Mouse (Mus musculus) splenic B cell, adult 2 months (primary cell): ENCODE measurements around the gene Slc30a10.

ENCODE experiments used
- DNase-seq: peaks from one replicate; pipeline ENCODE4 v3.0.0-alpha.2; 2011; ENCODE audit warnings: low read depth, low spot score
- H3K27me3 ChIP-seq: 2 replicates; pipeline ENCODE4 v1.6.1; 2012; ENCODE audit warnings: mild to moderate bottlenecking, low read length, moderate library complexity, mixed read lengths; ENCODE audit not compliant: control insufficient read depth, poor library complexity, insufficient read depth, severe bottlenecking
- H3K36me3 ChIP-seq: 2 replicates; pipeline ENCODE4 v1.6.1; 2012; ENCODE audit warnings: mild to moderate bottlenecking, low read length, moderate library complexity, mixed read lengths; ENCODE audit not compliant: control insufficient read depth, poor library complexity, insufficient read depth, severe bottlenecking

The Slc30a10 gene

GRCm38 (mm10) chr1:185454575-185454954 lies at the start of gene Slc30a10:
Gene Slc30a10 (plus strand): TSS chr1:185454848.
- Histone ChIP-seq H3K36me3 (no peaks in the 10 kb centered on the region), H3K27me3 (no peaks in the 10 kb centered on the region)
- no peak for DNase-seq

DNA sequence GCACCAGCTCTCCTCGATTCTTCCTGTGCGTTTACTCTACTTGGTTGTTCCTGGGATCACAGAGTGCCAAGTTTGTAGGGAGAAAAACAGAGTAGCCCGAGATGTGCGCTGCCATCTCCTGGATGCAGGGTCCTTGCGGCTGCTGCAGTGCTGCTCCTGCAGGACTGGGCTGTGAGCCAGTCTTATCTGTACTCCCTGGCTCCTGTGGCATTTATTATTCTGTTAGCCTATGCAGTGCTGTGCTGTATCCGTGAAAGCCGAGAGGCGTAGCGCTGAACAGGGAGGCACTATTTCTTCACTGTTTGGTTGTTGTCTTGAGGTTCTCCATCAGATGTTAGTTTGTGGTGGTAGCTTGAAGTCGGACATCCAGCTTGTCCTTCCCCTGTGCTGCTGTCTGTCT lies 48.7 kb upstream of the Slc30a10 start:
- Histone ChIP-seq H3K27me3 (no peaks in the 10 kb centered on the region), H3K36me3 (peaks cover 11% of the 10 kb centered on the region)
- no peak for DNase-seq

- no peaks in the 10 kb centered on the region for H3K27me3 ChIP-seq
- H3K36me3 ChIP-seq: peaks cover 14% of the 10 kb centered on the region
- no peak for DNase-seq
Measured at GRCm38 (mm10) chr1:185409831-185410230, 44.8 kb upstream of the Slc30a10 start.

GRCm38 (mm10) chr1:185418011-185418410 lies 36.6 kb upstream of the Slc30a10 start:
- DNase-seq: no peak
- no peaks in the 10 kb centered on the region for H3K27me3 ChIP-seq
- H3K36me3 ChIP-seq: peaks cover 18% of the 10 kb centered on the region

- Histone ChIP-seq H3K36me3 (peaks cover 13% of the 10 kb centered on the region), H3K27me3 (no peaks in the 10 kb centered on the region)
- DNase-seq: no peak
Measured at GRCm38 (mm10) chr1:185419805-185420204, 34.8 kb upstream of the Slc30a10 start.

DNA sequence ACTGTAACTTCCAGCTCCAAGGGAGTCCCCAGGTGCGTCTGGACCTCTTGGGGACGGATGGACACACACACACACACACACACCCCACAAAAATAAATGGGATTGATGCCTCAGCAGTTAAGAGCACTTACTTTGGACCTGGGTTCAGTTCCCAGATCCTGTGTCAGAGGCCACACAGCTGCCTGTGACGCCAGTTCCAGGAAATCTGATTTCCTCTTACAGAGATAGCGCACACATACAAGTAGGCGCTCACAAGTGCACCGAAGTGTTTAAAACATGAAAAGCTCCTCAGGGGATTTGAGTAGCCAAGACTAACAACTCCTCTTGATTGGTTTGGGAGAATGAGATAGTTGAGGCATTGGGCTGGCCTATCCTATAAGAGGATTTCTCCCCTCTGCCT lies 33.9 kb upstream of the Slc30a10 start:
- DNase-seq: no peak
- Histone ChIP-seq H3K36me3 (peaks cover 13% of the 10 kb centered on the region), H3K27me3 (no peaks in the 10 kb centered on the region)

DNA sequence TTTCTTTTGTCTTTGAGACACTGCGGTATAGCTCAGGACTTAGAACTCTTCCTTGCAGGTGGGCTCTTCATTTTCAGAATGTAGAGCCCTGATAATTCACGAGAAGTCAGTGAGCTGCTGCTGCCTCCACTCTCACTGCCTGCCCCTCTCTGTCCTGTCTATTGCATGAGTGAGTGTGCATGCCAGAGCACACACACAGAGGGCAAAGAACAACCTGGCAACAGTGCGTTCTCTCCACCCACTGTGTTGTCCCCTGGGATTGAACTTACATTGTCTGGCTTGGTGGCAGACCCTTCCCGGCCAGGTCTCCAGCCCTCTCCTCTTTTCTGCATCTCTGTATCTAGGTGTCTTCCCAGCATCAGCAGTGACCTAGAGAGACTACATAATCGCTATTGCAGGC lies 28.1 kb upstream of the Slc30a10 start:
- H3K27me3 ChIP-seq: no peaks in the 10 kb centered on the region
- H3K36me3 ChIP-seq: peaks cover 8% of the 10 kb centered on the region; the same call in 1 of the 2 replicates
- no peak for DNase-seq

DNA sequence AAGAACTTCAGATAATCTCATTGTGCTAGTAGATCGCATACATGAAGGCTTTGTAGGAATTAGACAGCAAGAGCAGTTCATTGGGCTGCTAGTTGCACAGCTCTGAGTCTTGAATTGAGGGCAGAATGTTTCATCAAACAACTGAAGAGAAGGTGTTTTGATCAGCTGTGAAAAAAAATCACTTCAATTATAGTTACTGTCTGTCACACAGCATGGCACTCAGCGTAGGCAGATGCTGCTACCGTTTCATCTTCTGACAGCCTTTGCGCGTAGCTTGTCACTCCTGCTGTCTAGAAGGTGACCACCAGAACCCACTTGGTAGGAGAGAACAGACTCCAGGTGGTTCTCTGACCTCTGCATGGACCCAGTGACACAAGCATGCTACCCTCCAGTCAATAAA lies 24.2 kb upstream of the Slc30a10 start:
- DNase-seq: no peak
- no peaks in the 10 kb centered on the region for H3K27me3 ChIP-seq
- H3K36me3 ChIP-seq: peaks cover 6% of the 10 kb centered on the region; the same call in 1 of the 2 replicates

DNA sequence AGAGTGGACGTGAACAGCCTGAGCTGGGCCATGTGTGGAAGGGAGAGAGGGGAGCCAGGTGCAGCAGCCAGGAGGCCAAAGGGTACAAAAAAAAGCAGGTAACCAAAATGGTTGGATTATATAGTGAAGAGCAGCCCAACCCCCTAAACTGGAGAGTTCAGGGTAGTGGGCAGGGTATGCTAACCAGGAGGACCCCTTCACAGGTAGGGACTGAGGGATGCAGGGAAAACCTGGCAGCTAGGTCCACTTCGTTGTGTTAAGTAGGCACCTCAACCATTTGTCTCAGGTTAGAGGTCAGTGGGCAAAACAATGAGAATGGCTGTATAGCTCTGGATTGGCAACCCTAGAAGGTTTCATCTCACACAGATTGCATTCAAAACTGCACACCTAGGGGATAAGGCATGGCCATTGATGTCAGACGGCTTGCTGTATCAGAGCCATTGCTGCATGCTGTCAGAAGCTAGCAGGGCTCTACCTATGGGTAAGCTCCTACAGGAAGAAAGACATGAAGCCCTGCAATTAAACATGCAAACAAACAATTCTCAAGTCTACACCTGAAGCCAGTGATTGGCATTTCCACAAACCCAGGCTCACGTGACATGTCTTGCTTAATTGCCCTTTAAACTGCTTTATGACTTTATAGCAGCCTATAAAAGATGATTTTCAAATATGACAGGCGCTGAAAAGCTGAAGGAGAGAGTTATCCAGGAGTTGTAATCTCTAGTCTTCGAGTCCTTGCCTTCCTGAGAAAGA lies 23.2 kb upstream of the Slc30a10 start:
- H3K27me3 ChIP-seq: no peaks in the 10 kb centered on the region
- no peak for DNase-seq

GRCm38 (mm10) chr1:185431998-185432317 lies 22.7 kb upstream of the Slc30a10 start:
- Histone ChIP-seq H3K36me3 (peaks cover 4% of the 10 kb centered on the region; the same call in 1 of the 2 replicates), H3K27me3 (no peaks in the 10 kb centered on the region)
- DNase-seq: no peak

More for the DNA sequence above, 23.2 kb upstream of the Slc30a10 start:
- peaks cover 6% of the 10 kb centered on the region; the same call in 1 of the 2 replicates for H3K36me3 ChIP-seq

- DNase-seq: no peak
- Histone ChIP-seq H3K36me3 (peaks cover 4% of the 10 kb centered on the region; the same call in 1 of the 2 replicates), H3K27me3 (no peaks in the 10 kb centered on the region)
Measured at GRCm38 (mm10) chr1:185433112-185433511, 21.5 kb upstream of the Slc30a10 start.

- DNase-seq: no peak
- Histone ChIP-seq H3K27me3 (no peaks in the 10 kb centered on the region), H3K36me3 (no peaks in the 10 kb centered on the region)
Measured at GRCm38 (mm10) chr1:185438841-185439580, 15.6 kb upstream of the Slc30a10 start.

DNA sequence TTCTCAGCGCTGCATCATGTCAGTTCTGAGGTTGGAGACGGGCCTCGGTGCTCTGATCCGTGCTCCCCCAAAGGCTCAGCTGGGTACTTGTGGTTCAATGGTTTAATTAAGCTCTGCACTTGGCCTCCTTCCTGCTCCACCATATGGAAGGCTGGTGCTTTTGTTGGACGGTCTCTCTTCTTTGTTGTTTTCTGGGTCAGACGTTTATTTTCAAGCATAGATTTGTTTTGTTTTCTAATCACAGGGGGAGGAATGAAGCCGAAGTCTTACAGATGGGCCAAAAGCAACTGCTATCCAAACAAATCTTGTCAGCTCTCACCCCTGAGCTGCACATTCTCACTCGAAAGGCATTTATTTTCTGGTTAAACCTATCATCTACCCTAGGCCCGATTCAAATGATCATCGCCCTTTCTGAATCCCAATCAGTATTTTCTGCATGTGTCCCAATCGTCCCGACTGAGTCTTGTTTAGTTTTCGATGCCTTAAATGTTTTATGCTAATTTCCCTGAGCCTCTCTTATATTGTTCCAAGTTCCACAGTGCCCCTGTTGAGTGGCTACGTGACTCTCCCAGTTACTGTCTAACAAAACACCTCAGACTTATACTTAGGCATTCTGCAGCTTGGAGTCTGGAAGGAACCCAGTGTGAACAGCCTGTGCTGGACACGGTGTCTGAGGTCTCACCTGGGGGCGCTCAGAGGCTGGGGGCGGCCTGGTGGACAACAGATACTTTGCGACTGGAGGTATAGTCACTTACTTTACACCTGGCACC lies 12.8 kb upstream of the Slc30a10 start:
- Histone ChIP-seq H3K27me3 (no peaks in the 10 kb centered on the region), H3K36me3 (no peaks in the 10 kb centered on the region)
- no peak for DNase-seq

DNA sequence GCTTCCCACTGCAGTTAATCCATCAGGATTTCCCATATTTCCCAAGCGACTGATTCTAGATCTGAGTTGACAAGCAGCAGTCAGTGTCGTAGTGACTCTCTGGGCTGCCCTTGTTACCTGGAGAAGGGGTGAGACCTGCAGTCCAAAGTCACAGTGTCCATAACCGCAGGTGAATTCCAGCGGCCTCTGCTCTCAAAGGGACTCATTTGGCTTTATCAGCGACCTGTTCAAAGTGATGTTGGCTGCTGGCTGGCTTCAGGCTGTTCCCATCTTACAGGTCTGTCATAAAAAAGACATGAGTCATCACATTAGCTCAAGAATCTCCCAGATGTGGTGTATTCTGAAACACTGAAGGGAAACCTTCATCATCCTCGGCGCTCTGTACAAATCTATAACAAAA lies 5.7 kb upstream of the Slc30a10 start:
- no peak for DNase-seq
- Histone ChIP-seq H3K36me3 (no peaks in the 10 kb centered on the region), H3K27me3 (no peaks in the 10 kb centered on the region)

GRCm38 (mm10) chr1:185449727-185450126 lies 4.9 kb upstream of the Slc30a10 start:
- H3K36me3 ChIP-seq: no peaks in the 10 kb centered on the region
- H3K27me3 ChIP-seq: no peaks in the 10 kb centered on the region
- no peak for DNase-seq
